Mouse (Mus musculus) left cerebral cortex, adult 11 months (tissue): ENCODE measurements around the gene Gm17361.
"Not testable (repeated sequence)": the region's sequence is repeated elsewhere in the genome, so short reads cannot be mapped to it uniquely, and the experiment has no call there.

ENCODE experiments used
- DNase-seq: peaks from one replicate; pipeline ENCODE4 v3.0.0; 2022; ENCODE audit warnings: low spot score

The Gm17361 gene

DNA sequence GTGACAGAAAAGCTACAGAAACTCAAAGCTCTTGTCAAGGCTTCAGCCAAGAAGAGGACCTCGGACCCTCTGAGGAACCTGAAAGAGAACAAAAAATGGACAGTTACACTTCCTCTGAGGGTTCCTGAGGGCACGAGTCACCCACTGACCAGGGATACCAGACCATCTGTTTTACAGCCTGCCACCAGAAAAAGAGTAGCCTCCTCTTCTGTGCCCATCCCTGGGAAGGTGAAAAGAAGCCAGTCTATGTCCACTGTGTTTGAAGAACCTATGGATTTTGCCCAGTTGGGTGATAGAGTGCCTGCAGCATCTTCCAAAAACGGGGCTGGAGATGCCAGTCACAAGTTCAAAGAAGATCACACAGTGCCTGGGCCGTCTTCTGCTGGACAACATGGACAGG is at the start of gene Gm17361:
TSS of gene Gm17361 (plus strand) at position 301 of the 400 bp plus-strand sequence.
- DNase-seq: not testable (repeated sequence)
